Mouse (Mus musculus) heart, adult 2 months (tissue): ENCODE results near the gene Ociad1.

Experiments
- CTCF ChIP-seq: fragments of 200-600 bp; IDR thresholded peaks from 2 replicates; pipeline ENCODE4 v1.8.1; 2022; ENCODE audit warnings: antibody characterized with exemption, mild to moderate bottlenecking, moderate library complexity
- EP300 ChIP-seq: fragments of 200-500 bp; IDR thresholded peaks from 2 replicates; pipeline ENCODE4 v1.6.1; 2011; ENCODE audit warnings: low read depth, low read length, control low read depth; ENCODE audit not compliant: insufficient read depth

DNA sequence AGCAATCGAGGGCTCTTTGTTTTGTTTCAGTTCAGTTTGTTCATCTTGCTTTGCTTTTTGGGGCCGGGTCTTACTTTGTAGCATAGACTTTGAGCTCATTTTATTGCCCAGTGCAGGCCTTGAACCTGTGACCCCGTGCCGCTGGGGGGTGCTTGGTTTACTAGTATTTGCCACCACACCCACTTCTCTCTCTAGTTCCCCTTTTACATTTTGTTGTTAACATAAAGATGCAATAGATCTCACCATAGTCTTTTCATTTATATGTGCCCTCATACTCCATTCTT lies 12.1 kb upstream of the Ociad1 start:
- TF ChIP-seq EP300, result no peak
- TF ChIP-seq CTCF, result no peak
